Comparison of ENCODE assay signal across 9 mouse cellular contexts in genomic region chr10:118507630-118508029, GRCm38 (mm10).
DNase-seq lines count a peak whose midpoint lies in the region; ATAC-seq lines count a peak whose summit lies in the region.
"Had no signal": no experiment of that assay in that cellular context is flagged by ENCODE, and none has a peak within 500 bp of the region (broad histone marks: within the 10 kb centered on the region; RNA-seq: fewer than 3 reads in every experiment).

No protein-coding gene starts in this region.

- WGBS in midbrain, embryonic 10.5 days: 60% methylated on average over 2 of the region's 2 CpGs
- 57% methylated on average over 2 of the region's 2 CpGs for WGBS in midbrain, embryonic 11.5 days
- 56% methylated on average over 2 of the region's 2 CpGs for WGBS in intestine, embryonic 16.5 days

- intact Hi-C loops in left cerebral cortex, postnatal 14 days (cut with DNase I): no loop called here

- H3K4me2 ChIP-seq in midbrain, embryonic 11.5 days: no peak overlapping the region
- no peak overlapping the region for H3K4me2 ChIP-seq in intestine, embryonic 16.5 days (ENCODE audit: low read depth, low read length)

- peaks cover 5% of the 10 kb centered on the region for H3K4me1 ChIP-seq in midbrain, embryonic 10.5 days
- peaks cover 4% of the 10 kb centered on the region; the same call in 1 of the 2 replicates for H3K4me1 ChIP-seq in midbrain, embryonic 11.5 days (ENCODE audit: control insufficient read depth, insufficient read depth, low read length)
- no peaks in the 10 kb centered on the region for H3K4me1 ChIP-seq in intestine, embryonic 16.5 days (ENCODE audit: control insufficient read depth, insufficient read depth, low read length)

- DNase-seq in cerebellum, adult 11 months: no peak
- DNase-seq in midbrain, embryonic 10.5 days (ENCODE audit: low spot score): peak; percentile 13
- DNase-seq in midbrain, embryonic 11.5 days (ENCODE audit: low spot score, missing footprints): no peak
- DNase-seq in embryo, embryonic 10 days (ENCODE audit: low spot score): peak; percentile 54
- peak; percentile 32 to 38 for DNase-seq in left cerebral cortex, postnatal 14 days (ENCODE audit: low spot score in 2 of 2)
- DNase-seq in splenic B cell, adult 2 months (ENCODE audit: low read depth, low spot score): peak; percentile 75

- ATAC-seq in cerebellum, adult (ENCODE audit: insufficient number of reproducible peaks, low FRiP score, low TSS enrichment): peak; percentile 64; the same call in 1 of the 2 replicates
- ATAC-seq in midbrain, embryonic 11.5 days (ENCODE audit: low FRiP score): no peak
- ATAC-seq in intestine, embryonic 16.5 days: no peak

- no peak overlapping the region for H3K4me3 ChIP-seq in midbrain, embryonic 10.5 days
- no peak overlapping the region for H3K4me3 ChIP-seq in midbrain, embryonic 11.5 days (ENCODE audit: low read depth, low read length)
- no peak overlapping the region for H3K4me3 ChIP-seq in intestine, embryonic 16.5 days (ENCODE audit: low read length)
- H3K4me3 ChIP-seq: erythroblast, embryonic 14.5 days had no signal

- no peaks in the 10 kb centered on the region for H3K9me3 ChIP-seq in midbrain, embryonic 10.5 days (replicated peaks)
- H3K9me3 ChIP-seq in midbrain, embryonic 11.5 days (ENCODE audit: control insufficient read depth, low read length): no peaks in the 10 kb centered on the region
- H3K9me3 ChIP-seq in intestine, embryonic 16.5 days (ENCODE audit: control insufficient read depth, low read length): no peaks in the 10 kb centered on the region

- H3K27me3 ChIP-seq in midbrain, embryonic 10.5 days (ENCODE audit: low read depth, poor library complexity, severe bottlenecking): no peaks in the 10 kb centered on the region
- H3K27me3 ChIP-seq in midbrain, embryonic 11.5 days (ENCODE audit: control insufficient read depth, insufficient read depth, low read length): no peaks in the 10 kb centered on the region
- no peaks in the 10 kb centered on the region for H3K27me3 ChIP-seq in splenic B cell, adult 2 months (ENCODE audit: control insufficient read depth, insufficient read depth, low read length, poor library complexity, severe bottlenecking)
- no peaks in the 10 kb centered on the region for H3K27me3 ChIP-seq in intestine, embryonic 16.5 days (replicated peaks; ENCODE audit: control insufficient read depth, insufficient read depth, low read length)

- no peak overlapping the region for H3K9ac ChIP-seq in midbrain, embryonic 11.5 days (ENCODE audit: low read length)
- no peak overlapping the region for H3K9ac ChIP-seq in intestine, embryonic 16.5 days (ENCODE audit: low read depth, low read length)

- no peak overlapping the region for H3K27ac ChIP-seq in midbrain, embryonic 10.5 days (replicated peaks)
- H3K27ac ChIP-seq in midbrain, embryonic 11.5 days (ENCODE audit: low read depth, low read length): no peak overlapping the region
- H3K27ac ChIP-seq in intestine, embryonic 16.5 days (ENCODE audit: low read length): no peak overlapping the region

- no peaks in the 10 kb centered on the region for H3K36me3 ChIP-seq in midbrain, embryonic 10.5 days
- H3K36me3 ChIP-seq in midbrain, embryonic 11.5 days (ENCODE audit: control insufficient read depth, insufficient read depth, low read length): no peaks in the 10 kb centered on the region
- H3K36me3 ChIP-seq in splenic B cell, adult 2 months (ENCODE audit: control insufficient read depth, insufficient read depth, low read length, poor library complexity, severe bottlenecking): no peaks in the 10 kb centered on the region
- no peaks in the 10 kb centered on the region for H3K36me3 ChIP-seq in intestine, embryonic 16.5 days (ENCODE audit: control insufficient read depth, insufficient read depth, low read length)

Comparison
In these comparisons a context has a peak if more than half of its experiments do, and no peak if none do; other contexts are left out.
1. DNase-seq: peak in midbrain, embryonic 10.5 days (single experiment), embryo, embryonic 10 days (single experiment), left cerebral cortex, postnatal 14 days (2 of 2) and splenic B cell, adult 2 months (single experiment); none in cerebellum, adult 11 months (single experiment) and midbrain, embryonic 11.5 days (single experiment).